Mouse (Mus musculus) MEL (cell line): ENCODE measurements at regions not wholly inside any gene's neighbourhood (a gene's known extent, or its start where the extent isn't known, plus 50 kb on each side); places are given as distances from the start of the nearest gene placed in this dataset.

ENCODE experiments used
- DNase-seq: peaks from one replicate; pipeline ENCODE4 v3.0.0; 2011; ENCODE audit warnings: low read depth, low spot score
- H3K27ac ChIP-seq: 2 replicates; pipeline ENCODE4 v1.5.1; 2012; ENCODE audit warnings: low read depth, mild to moderate bottlenecking, control low read depth, low read length, moderate library complexity; ENCODE audit not compliant: control insufficient read depth
- H3K27me3 ChIP-seq, 2 experiments: fragments of 150-350 bp in 1 of 2; sonication (generic) in 1 of 2; 2 replicates each; pipeline ENCODE4 v1.6.1; 2012; ENCODE audit warnings: low read length in 2 of 2, mild to moderate bottlenecking in 2 of 2, improper control_type of control experiment in 1 of 2, moderate library complexity in 1 of 2; ENCODE audit not compliant: insufficient read depth in 2 of 2, control insufficient read depth in 1 of 2
- H3K36me3 ChIP-seq, 2 experiments: 2 replicates each; pipeline ENCODE4 v1.6.1; 2012 to 2014; ENCODE audit warnings: low read length in 2 of 2, improper control_type of control experiment in 1 of 2, inconsistent platforms in 1 of 2, mild to moderate bottlenecking in 1 of 2; ENCODE audit not compliant: insufficient read depth in 2 of 2, control insufficient read depth in 1 of 2
- H3K4me1 ChIP-seq, 2 experiments: fragments of 150-350 bp in 1 of 2; sonication (generic) in 1 of 2; 2 replicates each; pipeline ENCODE4 v1.6.1; 2012; ENCODE audit warnings: low read length in 2 of 2, improper control_type of control experiment in 1 of 2, mild to moderate bottlenecking in 1 of 2; ENCODE audit not compliant: insufficient read depth in 2 of 2, control insufficient read depth in 1 of 2
- H3K4me3 ChIP-seq, 2 experiments: fragments of 150-350 bp in 1 of 2; sonication (generic) in 1 of 2; 2 replicates each; pipeline ENCODE4 v1.5.1; 2012; ENCODE audit warnings: low read depth in 2 of 2, low read length in 2 of 2, mild to moderate bottlenecking in 2 of 2, moderate library complexity in 2 of 2, control low read depth in 1 of 2, improper control_type of control experiment in 1 of 2; ENCODE audit not compliant: control insufficient read depth in 1 of 2, insufficient read depth in 1 of 2
- H3K79me2 ChIP-seq: 2 replicates; pipeline ENCODE4 v1.6.1; 2012; ENCODE audit warnings: mild to moderate bottlenecking, low read length, moderate library complexity; ENCODE audit not compliant: control insufficient read depth, poor library complexity, insufficient read depth
- H3K9ac ChIP-seq: 2 replicates; pipeline ENCODE4 v1.6.1; 2012; ENCODE audit warnings: low read depth, mild to moderate bottlenecking, control low read depth, low read length, moderate library complexity; ENCODE audit not compliant: control insufficient read depth, poor library complexity, severe bottlenecking
- H3K9me3 ChIP-seq: fragments of 150-350 bp; sonication (generic); replicated peaks from 2 replicates; pipeline ENCODE4 v1.6.1; 2012; ENCODE audit warnings: mild to moderate bottlenecking, low read length, improper control_type of control experiment, moderate library complexity; ENCODE audit not compliant: insufficient read depth
- CTCF ChIP-seq, 3 experiments: IDR thresholded peaks in 2 of 3; conservative IDR thresholded peaks in 1 of 3; 2 replicates each; pipeline ENCODE4 v1.5.1; 2011 to 2012; ENCODE audit warnings: low read length in 3 of 3, low read depth in 2 of 3, mild to moderate bottlenecking in 2 of 3, improper control_type of control experiment in 1 of 3, inconsistent platforms in 1 of 3, mixed read lengths in 1 of 3, moderate library complexity in 1 of 3; ENCODE audit not compliant: control insufficient read depth in 1 of 3, insufficient read depth in 1 of 3, poor library complexity in 1 of 3, severe bottlenecking in 1 of 3
- E2F4 ChIP-seq: IDR thresholded peaks from 2 replicates; pipeline ENCODE4 v1.6.1; 2011; ENCODE audit warnings: low read depth, low read length, improper control_type of control experiment, borderline replicate concordance
- EP300 ChIP-seq, 2 experiments: IDR thresholded peaks; 2 replicates each; pipeline ENCODE4 v1.6.1; 2011; ENCODE audit warnings: improper control_type of control experiment in 2 of 2, low read length in 2 of 2, low read depth in 1 of 2, mild to moderate bottlenecking in 1 of 2
- ETS1 ChIP-seq: IDR thresholded peaks from 2 replicates; pipeline ENCODE4 v1.6.1; 2012; ENCODE audit warnings: low read depth, mild to moderate bottlenecking, inconsistent platforms, low read length, improper control_type of control experiment, moderate library complexity
- HCFC1 ChIP-seq: IDR thresholded peaks from 2 replicates; pipeline ENCODE4 v1.6.1; 2012; ENCODE audit warnings: low read depth, mild to moderate bottlenecking, inconsistent platforms, low read length, improper control_type of control experiment, moderate library complexity
- JUND ChIP-seq: IDR thresholded peaks from 2 replicates; pipeline ENCODE4 v1.6.1; 2011; ENCODE audit warnings: low read depth, mild to moderate bottlenecking, improper control_type of control experiment, low read length
- MAZ ChIP-seq: IDR thresholded peaks from 2 replicates; pipeline ENCODE4 v1.6.1; 2012; ENCODE audit warnings: low read depth, mild to moderate bottlenecking, inconsistent platforms, low read length, improper control_type of control experiment
- MEF2A ChIP-seq: IDR thresholded peaks from 2 replicates; pipeline ENCODE4 v1.6.1; 2014; ENCODE audit warnings: low read depth, mild to moderate bottlenecking, inconsistent platforms, low read length, improper control_type of control experiment; ENCODE audit not compliant: poor library complexity, insufficient replicate concordance, severe bottlenecking; ENCODE audit errors: extremely low read depth
- MXI1 ChIP-seq: IDR thresholded peaks from 2 replicates; pipeline ENCODE4 v1.6.1; 2011; ENCODE audit warnings: mild to moderate bottlenecking, low read depth, low read length, improper control_type of control experiment
- MYB ChIP-seq: IDR thresholded peaks from 2 replicates; pipeline ENCODE4 v1.6.1; 2011; ENCODE audit warnings: mild to moderate bottlenecking, low read depth, low read length, improper control_type of control experiment
- NRF1 ChIP-seq: IDR thresholded peaks from 2 replicates; pipeline ENCODE4 v1.6.1; 2014; ENCODE audit warnings: low read depth, mild to moderate bottlenecking, inconsistent platforms, low read length, improper control_type of control experiment, moderate library complexity; ENCODE audit not compliant: poor library complexity, insufficient read depth, severe bottlenecking
- POLR2AphosphoS2 ChIP-seq: IDR thresholded peaks from 2 replicates; pipeline ENCODE4 v1.6.1; 2011; ENCODE audit warnings: low read length, improper control_type of control experiment
- SMC3 ChIP-seq: IDR thresholded peaks from 2 replicates; pipeline ENCODE4 v1.6.1; 2011; ENCODE audit warnings: low read depth, low read length, improper control_type of control experiment
- TAL1 ChIP-seq: IDR thresholded peaks from 2 replicates; pipeline ENCODE4 v1.6.1; 2012; ENCODE audit warnings: mild to moderate bottlenecking, inconsistent platforms, low read length, moderate library complexity, mixed read lengths
- UBTF ChIP-seq: IDR thresholded peaks from 2 replicates; pipeline ENCODE4 v1.6.1; 2012; ENCODE audit warnings: low read depth, mild to moderate bottlenecking, inconsistent platforms, low read length, improper control_type of control experiment, moderate library complexity, borderline replicate concordance; ENCODE audit not compliant: insufficient read depth
- USF1 ChIP-seq: IDR thresholded peaks from 2 replicates; pipeline ENCODE4 v1.6.1; 2014; ENCODE audit warnings: low read depth, mild to moderate bottlenecking, inconsistent platforms, low read length, improper control_type of control experiment, moderate library complexity
- USF2 ChIP-seq, 2 experiments: IDR thresholded peaks; 2 replicates each; pipeline ENCODE4 v1.6.1; 2011 to 2012; ENCODE audit warnings: improper control_type of control experiment in 2 of 2, low read length in 2 of 2, borderline replicate concordance in 1 of 2, inconsistent platforms in 1 of 2, low read depth in 1 of 2, mild to moderate bottlenecking in 1 of 2; ENCODE audit not compliant: insufficient read depth in 1 of 2
- ZC3H11A ChIP-seq: IDR thresholded peaks from 2 replicates; pipeline ENCODE4 v1.6.1; 2012; ENCODE audit warnings: low read depth, mild to moderate bottlenecking, inconsistent platforms, low read length, improper control_type of control experiment
- ZKSCAN1 ChIP-seq: IDR thresholded peaks from 2 replicates; pipeline ENCODE4 v1.6.1; 2012; ENCODE audit warnings: low read depth, mild to moderate bottlenecking, inconsistent platforms, low read length, improper control_type of control experiment, moderate library complexity
- ZMIZ1 ChIP-seq: IDR thresholded peaks from 2 replicates; pipeline ENCODE4 v1.6.1; 2012; ENCODE audit warnings: low read depth, mild to moderate bottlenecking, inconsistent platforms, low read length, improper control_type of control experiment, moderate library complexity
- ZNF384 ChIP-seq: IDR thresholded peaks from 2 replicates; pipeline ENCODE4 v1.6.1; 2012; ENCODE audit warnings: low read depth, mild to moderate bottlenecking, inconsistent platforms, low read length, improper control_type of control experiment

DNA sequence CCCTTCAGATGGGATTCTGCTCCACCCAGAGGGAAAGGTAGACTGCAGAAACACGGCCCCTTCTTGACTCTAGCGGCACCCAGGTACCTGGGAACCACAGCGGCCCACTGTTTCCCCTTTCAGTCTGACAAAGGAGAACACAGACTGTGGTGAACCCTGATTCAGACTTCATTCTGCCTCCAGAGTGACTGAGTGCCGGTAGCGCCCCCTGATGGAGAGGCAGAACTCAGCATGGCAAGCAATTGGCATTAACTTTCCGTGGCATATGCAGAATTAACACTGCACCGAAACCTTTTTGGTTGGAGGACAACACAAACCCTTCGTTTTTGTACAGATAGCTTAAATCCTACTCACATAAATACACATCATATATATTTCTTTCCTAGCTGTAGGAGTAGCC, 75.1 kb upstream of the Fat4 start:
- no peaks in the 10 kb centered on the region for H3K4me1 ChIP-seq
- no peaks in the 10 kb centered on the region for H3K9me3 ChIP-seq
- no peaks in the 10 kb centered on the region for H3K36me3 ChIP-seq
- TF ChIP-seq UBTF (no peak), USF2 (IDR thresholded peaks at IDR 0.05; ENCODE audit: borderline replicate concordance in 1 of 2, insufficient read depth in 1 of 2, low read depth in 1 of 2, low read length in 2 of 2) (no peak), ZC3H11A (no peak), MYB (no peak), E2F4 (no peak), POLR2AphosphoS2 (no peak), SMC3 (no peak), MXI1 (no peak), ZMIZ1 (no peak), TAL1 (no peak), JUND (no peak), USF1 (no peak), EP300 (IDR thresholded peaks at IDR 0.05; ENCODE audit: low read depth in 1 of 2, low read length in 2 of 2) (no peak), CTCF (IDR thresholded peaks at IDR 0.05 in 2 of 3, conservative IDR thresholded peaks at IDR 0.05 in 1 of 3; ENCODE audit: control insufficient read depth in 1 of 3, insufficient read depth in 1 of 3, low read depth in 2 of 3, low read length in 3 of 3, poor library complexity in 1 of 3, severe bottlenecking in 1 of 3) (no peak), HCFC1 (no peak), ZNF384 (no peak), ZKSCAN1 (no peak), MAZ (no peak), MEF2A (no peak), ETS1 (no peak)
- no peak overlapping the region for H3K4me3 ChIP-seq
- H3K9ac ChIP-seq = no peak overlapping the region
- H3K27me3 ChIP-seq = no peaks in the 10 kb centered on the region
- no peaks in the 10 kb centered on the region for H3K79me2 ChIP-seq
- DNase-seq = no peak
- no peak overlapping the region for H3K27ac ChIP-seq

DNA sequence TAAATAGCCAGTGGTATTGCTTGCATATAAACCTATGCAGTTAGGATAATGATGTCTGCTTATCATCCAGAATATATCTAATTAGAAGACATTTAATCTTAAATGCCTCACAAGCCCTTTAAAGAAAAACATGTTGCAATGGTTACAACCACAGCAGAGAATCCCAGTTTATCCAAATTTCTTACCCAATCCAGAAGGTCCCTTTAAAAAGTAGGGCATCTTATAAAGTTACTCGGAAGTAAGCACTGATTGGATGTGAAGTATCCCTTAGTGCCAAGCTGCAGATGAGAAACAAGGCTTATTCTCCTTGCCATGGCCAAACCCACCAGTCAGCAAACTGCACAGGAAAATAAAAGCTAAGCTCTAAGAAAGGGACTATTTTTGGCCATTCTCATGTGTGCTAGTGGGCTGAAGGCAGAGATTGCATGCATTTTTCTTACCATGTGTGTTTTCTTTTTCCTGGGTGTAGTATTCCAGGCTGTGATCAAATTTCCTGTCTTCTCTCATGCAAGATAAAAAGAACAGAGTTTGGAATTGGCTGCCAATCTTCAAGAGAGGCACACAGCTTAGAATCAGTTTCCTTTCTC, 80.2 kb upstream of the Fat4 start:
- Histone ChIP-seq H3K36me3 (no peaks in the 10 kb centered on the region), H3K9ac (no peak overlapping the region), H3K4me3 (no peak overlapping the region)

More for the DNA sequence above, 80.2 kb upstream of the Fat4 start:
- Histone ChIP-seq H3K4me1 (no peaks in the 10 kb centered on the region), H3K9me3 (no peaks in the 10 kb centered on the region), H3K27me3 (no peaks in the 10 kb centered on the region), H3K27ac (no peak overlapping the region), H3K79me2 (no peaks in the 10 kb centered on the region)
- TF ChIP-seq ZNF384 = no peak
- TF ChIP-seq NRF1 = no peak
- TF ChIP-seq TAL1 = no peak
- TF ChIP-seq USF1 = no peak
- TF ChIP-seq POLR2AphosphoS2 = no peak
- no peak for DNase-seq
